Mouse (Mus musculus) gastrocnemius, adult 8-10 months (tissue): ENCODE measurements at regions not wholly inside any gene's neighbourhood (a gene's known extent, or its start where the extent isn't known, plus 50 kb on each side); places are given as distances from the start of the nearest gene placed in this dataset.
"Not testable (repeated sequence)": the region's sequence is repeated elsewhere in the genome, so short reads cannot be mapped to it uniquely, and the experiment has no call there.

Source experiments
- DNase-seq, 2 experiments: peaks; one replicate each; pipeline ENCODE4 v3.0.0; 2022; ENCODE audit warnings: low spot score in 2 of 2

DNA sequence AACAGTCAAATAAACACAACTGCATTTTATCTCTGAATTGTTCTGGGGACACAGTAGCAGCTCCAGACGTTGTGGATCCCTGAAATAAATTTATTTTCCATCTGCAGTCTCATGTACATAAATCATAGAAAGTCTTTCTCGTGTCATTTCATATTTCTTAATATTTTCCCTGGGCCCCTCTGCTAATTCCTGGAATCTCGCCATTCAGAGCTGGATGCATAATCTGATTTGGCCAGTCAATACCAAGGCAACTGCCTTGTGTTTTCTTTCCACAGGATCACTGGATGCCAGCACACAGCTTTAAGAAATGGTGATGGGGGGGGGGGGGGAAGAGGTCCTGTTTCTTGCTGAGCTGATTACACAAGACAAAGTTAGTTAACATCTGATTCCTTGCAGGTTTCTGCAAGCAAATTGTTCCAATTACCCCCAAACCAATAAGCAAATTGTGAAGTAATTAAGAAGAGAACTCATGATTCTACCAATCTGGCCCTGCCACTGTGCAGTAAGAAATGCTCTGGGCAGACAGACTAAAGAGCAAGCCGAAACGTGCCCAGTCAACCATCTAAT lies 824.2 kb upstream of the Sox9 start:
- DNase-seq, result no peak

DNA sequence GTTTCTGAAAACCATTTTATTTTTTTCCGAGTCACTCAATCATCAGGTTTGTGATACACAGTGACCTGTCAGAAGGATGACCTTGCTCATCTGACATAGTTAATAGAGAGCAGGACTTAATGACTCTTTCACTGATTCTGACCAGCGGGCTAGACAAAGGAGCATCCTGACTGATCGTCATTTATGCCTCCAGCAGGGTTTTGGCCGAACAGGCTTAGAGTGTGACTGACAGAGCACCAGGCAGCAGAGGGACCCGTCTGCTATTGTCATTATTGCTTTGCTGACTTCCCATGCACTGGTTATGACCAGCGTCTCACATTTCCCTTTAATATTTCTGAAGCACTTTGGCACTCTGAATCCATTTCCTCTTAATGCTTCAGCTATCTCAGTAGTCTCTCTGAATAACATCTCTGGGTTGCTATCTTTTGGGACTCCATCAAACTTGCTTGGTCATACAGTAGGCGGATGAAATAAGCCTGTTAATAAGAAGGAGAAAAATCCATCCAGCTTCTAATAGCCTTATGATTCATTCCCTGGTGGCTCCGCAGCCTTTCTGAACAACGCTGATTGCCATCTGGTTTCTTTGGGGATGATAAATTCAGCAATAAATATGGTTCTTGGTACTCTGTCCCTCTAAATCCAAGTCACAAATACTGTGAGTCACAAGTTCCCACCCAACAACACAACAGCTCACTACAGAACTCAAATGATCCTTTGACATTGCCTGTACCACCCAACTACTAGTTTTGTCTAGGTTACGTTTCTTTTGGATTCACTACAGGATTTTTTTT lies 820.8 kb upstream of the Sox9 start:
- no peak for DNase-seq

DNA sequence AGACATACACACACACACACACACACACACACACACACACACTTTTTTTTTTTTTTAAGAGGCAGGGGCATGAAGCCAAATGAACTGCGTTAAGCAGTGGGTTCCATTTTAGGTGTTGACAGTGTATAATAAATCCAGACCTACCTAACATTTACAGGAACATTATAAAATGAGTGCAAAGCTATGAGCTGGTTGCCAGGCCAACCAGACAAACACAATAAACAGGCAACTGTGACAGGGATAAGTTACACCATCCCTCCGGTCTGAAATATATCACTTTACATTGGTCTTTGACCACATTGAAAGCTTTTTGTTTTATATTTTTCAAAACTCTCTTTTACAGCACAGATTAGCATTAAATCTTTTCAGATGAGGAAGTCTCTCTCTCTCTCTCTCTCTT lies 820.2 kb upstream of the Sox9 start:
- no peak for DNase-seq

GRCm38 (mm10) chr11:111964066-111964465 lies 818.0 kb upstream of the Sox9 start:
- no peak for DNase-seq

GRCm38 (mm10) chr11:111966401-111966800 lies 815.6 kb upstream of the Sox9 start:
- DNase-seq, result no peak

DNA sequence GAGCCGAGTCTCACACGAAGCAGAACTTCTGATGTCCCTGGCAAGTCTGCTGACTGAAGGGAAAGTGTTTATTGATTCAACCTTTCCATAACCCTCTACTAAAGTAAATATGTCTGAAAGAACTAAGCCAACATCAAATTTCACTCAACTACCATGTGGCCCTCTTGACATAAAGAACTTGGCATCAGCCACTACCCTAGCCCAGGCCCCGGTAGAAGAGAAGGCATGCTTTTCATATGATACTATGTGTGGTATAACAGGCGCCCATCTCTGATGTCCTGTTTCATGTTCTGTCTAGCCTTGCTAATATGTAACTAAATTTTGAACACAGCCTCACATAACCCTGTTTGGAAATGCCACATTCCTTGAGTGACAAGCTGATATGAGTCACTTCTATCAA lies 811.0 kb upstream of the Sox9 start:
- no peak for DNase-seq

DNA sequence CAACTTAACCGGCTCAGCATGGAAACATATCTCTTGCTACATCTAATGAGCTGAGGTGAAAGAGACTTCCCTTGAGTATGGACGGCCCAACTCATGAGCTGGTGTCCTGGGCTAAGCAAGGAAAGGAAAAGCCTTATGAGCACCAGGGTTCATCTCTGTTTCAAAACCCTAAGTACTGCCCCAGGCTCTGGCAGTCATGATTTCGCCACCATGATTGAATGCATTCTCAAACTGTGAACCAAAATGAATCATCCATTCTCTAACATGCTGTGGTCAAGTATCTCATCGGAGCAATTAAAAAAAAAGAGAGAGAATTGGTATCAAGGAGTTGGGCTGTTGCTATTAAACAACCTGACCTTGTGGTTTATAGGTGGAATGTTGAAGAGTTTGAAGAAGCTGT lies 803.4 kb upstream of the Sox9 start:
- no peak for DNase-seq

GRCm38 (mm10) chr11:111996395-111996794 lies 785.6 kb upstream of the Sox9 start:
- no peak for DNase-seq

DNA sequence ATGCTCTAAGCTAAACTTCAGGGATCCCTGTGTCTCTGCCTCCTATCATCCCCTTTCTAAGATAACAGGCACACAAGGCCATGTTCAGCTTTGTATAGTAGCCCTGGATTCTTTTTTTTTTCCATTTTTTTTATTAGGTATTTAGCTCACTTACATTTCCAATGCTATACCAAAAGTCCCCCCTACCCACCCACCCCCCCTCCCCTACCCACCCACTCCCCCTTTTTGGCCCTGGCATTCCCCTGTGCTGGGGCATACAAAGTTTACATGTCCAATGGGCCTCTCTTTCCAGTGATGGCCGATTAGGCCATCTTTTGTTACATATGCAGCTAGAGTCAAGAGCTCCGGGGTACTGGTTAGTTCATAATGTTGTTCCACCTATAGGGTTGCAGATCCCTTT lies 771.2 kb upstream of the Sox9 start:
- not testable (repeated sequence) for DNase-seq

GRCm38 (mm10) chr11:112017906-112018305 lies 764.1 kb upstream of the Sox9 start:
- DNase-seq, result no peak

GRCm38 (mm10) chr11:112028031-112028430 lies 754.0 kb upstream of the Sox9 start:
- DNase-seq, result no peak

- no peak for DNase-seq
These were observed 743.3 kb upstream of the Sox9 start for GRCm38 (mm10) chr11:112038741-112039140.

DNA sequence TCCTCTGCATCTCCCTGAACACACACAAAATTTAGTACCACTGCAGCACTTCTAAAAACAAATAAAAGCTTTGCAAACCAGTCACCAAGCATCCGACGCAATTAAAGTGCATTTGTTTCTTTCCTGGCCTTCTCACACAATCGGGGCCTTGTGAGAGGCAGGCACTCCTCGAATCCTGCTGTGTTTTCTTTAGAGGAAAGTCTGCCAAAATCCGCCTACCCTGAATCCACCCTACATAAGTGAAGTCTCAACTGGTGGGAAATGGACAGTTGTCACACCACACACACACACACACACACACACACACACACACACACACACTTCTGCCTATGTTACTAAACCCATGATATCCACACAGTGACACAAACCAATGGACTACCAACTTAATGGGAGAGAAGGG lies 737.6 kb upstream of the Sox9 start:
- no peak for DNase-seq

DNA sequence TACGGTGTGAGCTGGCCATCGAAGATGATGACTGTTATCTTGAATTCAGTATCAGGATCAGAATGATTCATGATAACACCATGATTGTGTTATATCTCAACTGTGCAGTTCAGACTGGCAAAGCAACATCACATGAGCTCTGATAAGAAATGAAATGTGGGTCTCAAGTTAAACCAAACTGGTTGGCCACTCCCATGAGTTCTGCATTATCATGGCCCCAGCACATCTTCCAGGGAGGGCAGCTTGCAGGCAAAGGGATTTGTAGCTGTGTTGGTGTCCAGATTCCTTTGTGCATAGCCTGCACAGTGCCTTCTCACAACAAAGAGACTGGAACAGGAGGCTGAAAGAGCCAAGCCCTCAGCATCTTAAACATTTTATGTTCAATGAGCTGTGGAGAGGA lies 736.7 kb upstream of the Sox9 start:
- no peak for DNase-seq

DNA sequence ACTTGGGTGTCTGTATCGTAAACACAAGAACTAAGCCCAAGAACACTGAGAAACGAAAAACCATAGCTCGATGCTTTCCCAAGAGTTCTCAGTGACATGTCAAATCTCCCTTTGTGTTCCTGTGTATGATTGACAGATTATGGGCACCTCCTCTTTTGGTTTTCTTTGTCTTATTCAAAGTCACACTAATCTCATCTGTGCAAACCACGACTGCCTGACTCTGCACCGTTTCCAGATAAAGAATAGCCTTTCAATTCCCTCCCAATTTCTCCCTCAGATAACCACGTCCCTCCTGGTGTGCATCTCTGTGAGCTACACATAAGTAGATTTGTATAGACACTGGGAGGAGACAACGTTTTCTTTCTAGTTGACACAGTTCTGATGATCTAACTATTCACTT lies 731.7 kb upstream of the Sox9 start:
- DNase-seq, result no peak

GRCm38 (mm10) chr11:112055591-112055990 lies 726.4 kb upstream of the Sox9 start:
- no peak for DNase-seq

DNA sequence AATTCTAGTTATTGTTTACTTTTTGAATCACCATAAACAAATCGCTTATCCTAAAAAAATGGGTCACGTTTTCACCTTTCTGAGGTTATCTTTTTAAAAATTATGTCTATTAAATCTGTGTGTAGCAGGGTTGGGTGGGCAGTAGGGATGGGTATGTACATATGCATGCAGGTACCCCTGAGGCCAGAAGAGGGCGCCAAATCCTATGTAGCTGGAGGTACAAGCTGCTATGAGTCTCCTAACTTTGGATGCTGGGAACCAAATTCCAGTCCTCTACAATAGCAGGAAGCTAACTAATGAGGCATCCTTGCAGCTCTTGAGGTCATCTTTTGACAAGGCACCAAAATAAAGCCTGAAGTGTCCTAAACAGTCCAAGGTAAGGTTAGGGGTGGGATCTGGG lies 714.8 kb upstream of the Sox9 start:
- no peak for DNase-seq

- DNase-seq, result no peak
These were observed 713.2 kb upstream of the Sox9 start for GRCm38 (mm10) chr11:112068821-112069220.

- DNase-seq, result no peak
These were observed 710.5 kb upstream of the Sox9 start for GRCm38 (mm10) chr11:112071571-112071970.

DNA sequence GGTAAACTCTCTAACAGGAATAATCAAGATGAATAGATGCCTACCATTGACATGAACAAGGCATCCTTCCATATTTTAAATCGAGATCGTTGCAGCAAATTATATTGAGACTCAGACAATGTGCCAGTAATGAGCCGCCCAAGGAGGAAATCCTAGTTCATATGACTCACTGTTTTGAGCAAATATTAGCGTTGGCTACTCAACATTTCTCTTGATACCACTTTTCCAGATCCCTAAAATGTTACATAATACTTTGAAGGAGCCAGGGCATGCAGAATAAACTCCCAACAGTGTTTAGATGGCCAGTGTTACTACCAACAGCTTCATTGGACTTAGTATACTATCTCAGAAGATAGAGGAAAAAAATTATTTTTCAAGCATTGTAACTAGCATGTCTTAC lies 700.6 kb upstream of the Sox9 start:
- DNase-seq, result no peak

DNA sequence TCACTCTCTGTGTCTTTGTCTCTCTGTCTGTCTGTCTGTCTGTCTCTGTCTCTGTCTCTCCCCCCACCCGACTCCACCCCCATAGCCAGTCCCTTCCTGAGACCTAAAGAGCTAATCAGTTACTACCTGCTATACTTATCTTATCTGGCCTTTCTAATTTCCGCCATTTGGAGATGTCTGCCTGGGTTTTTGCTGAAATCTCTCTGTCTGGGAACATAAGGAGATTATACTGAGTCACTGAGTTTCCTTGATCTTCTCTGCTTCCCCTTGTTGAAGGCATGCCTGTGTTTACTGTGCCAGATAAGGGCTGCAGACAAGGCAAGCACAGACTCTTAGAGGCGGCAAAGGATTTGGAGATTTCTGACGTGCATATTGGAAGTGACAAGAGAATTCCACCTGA lies 699.0 kb upstream of the Sox9 start:
- DNase-seq, result no peak

GRCm38 (mm10) chr11:112092168-112092567 lies 689.9 kb upstream of the Sox9 start:
- no peak for DNase-seq

GRCm38 (mm10) chr11:112095009-112095408 lies 687.0 kb upstream of the Sox9 start:
- DNase-seq, result no peak
